23 mouse cellular contexts compared by ENCODE assay signal in the genomic region with DNA sequence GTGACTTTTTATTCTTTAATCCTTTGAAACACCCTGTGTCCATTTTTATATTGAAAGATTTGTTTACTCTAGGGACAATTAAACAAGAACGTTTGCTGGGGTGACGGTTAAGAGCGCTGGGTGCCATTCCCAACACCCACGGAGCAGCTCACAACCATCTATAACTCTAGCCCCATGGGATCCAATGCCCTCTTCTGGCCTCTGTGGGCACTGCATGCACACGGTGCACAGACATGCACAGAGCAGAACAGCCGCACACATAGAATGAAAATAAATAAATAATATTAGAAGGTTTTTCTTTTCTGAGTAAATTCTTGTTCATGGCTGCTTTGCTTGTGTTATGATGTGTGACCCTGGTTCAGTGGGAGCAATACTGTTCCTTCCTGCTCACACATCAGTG. TPM values are rescaled to one million over a fixed set of nuclear protein-coding genes. Genes with fewer than 3 reads are reported as not detected.
DNase-seq lines count a peak whose midpoint lies in the region; ATAC-seq and TF ChIP-seq lines count a peak whose summit lies in the region.
"Had no signal": no experiment of that assay in that cellular context is flagged by ENCODE, and none has a peak within 500 bp of the region (broad histone marks: within the 10 kb centered on the region; RNA-seq: fewer than 3 reads in every experiment).

No protein-coding gene starts in this region.

- TF ChIP-seq POLR2A in heart, adult 2 months (IDR thresholded peaks at IDR 0.05; ENCODE audit: insufficient read depth, low read depth, low read length): no peak

- no peaks in the 10 kb centered on the region; the same call in 1 of the 2 replicates for H3K79me2 ChIP-seq in heart, adult 2 months (replicated peaks; ENCODE audit: control insufficient read depth, insufficient read depth, low read length)

- H3K9ac ChIP-seq in heart, adult 2 months (ENCODE audit: low read depth, low read length): no peak overlapping the region; the same call in 1 of the 2 replicates
- no peak overlapping the region for H3K9ac ChIP-seq in kidney, postnatal 0 days (ENCODE audit: low read depth, low read length)
- H3K9ac ChIP-seq: forebrain, embryonic 13.5 days; limb, embryonic 15.5 days had no signal

- TF ChIP-seq EP300 in heart, adult 2 months (IDR thresholded peaks at IDR 0.05; ENCODE audit: insufficient read depth, low read depth, low read length): no peak

- H3K27ac ChIP-seq in heart, adult 2 months: peak overlapping the region; percentile 31
- no peak overlapping the region for H3K27ac ChIP-seq in heart, embryonic 10.5 days
- H3K27ac ChIP-seq in kidney, postnatal 0 days: no peak overlapping the region
- H3K27ac ChIP-seq: forebrain, embryonic 13.5 days; limb, embryonic 15.5 days had no signal

- H3K4me1 ChIP-seq in heart, adult 2 months (ENCODE audit: control insufficient read depth, insufficient read depth, low read length): no peaks in the 10 kb centered on the region
- peaks cover 26% of the 10 kb centered on the region for H3K4me1 ChIP-seq in heart, embryonic 10.5 days
- no peaks in the 10 kb centered on the region for H3K4me1 ChIP-seq in kidney, postnatal 0 days (replicated peaks; ENCODE audit: insufficient read depth, low read length)

- peak; percentile 49 for TF ChIP-seq CTCF in heart, adult 2 months (IDR thresholded peaks at IDR 0.05)
- TF ChIP-seq CTCF in kidney, postnatal 0 days (IDR thresholded peaks at IDR 0.05; ENCODE audit: low read depth): peak; percentile 26; the same call in 1 of the 2 replicates

- H3K4me3 ChIP-seq in heart, adult 2 months: no peak overlapping the region
- no peak overlapping the region for H3K4me3 ChIP-seq in heart, embryonic 10.5 days
- no peak overlapping the region for H3K4me3 ChIP-seq in kidney, postnatal 0 days (replicated peaks; ENCODE audit: low read depth, low read length)
- H3K4me3 ChIP-seq: forebrain, embryonic 13.5 days; limb, embryonic 15.5 days had no signal

- H3K4me2 ChIP-seq in kidney, postnatal 0 days (ENCODE audit: low read length): no peak overlapping the region
- H3K4me2 ChIP-seq: forebrain, embryonic 13.5 days; limb, embryonic 15.5 days had no signal

- H3K27me3 ChIP-seq in heart, adult 2 months (ENCODE audit: control insufficient read depth, insufficient read depth, low read length): no peaks in the 10 kb centered on the region
- no peaks in the 10 kb centered on the region for H3K27me3 ChIP-seq in heart, embryonic 10.5 days (ENCODE audit: insufficient read depth, poor library complexity, severe bottlenecking)
- H3K27me3 ChIP-seq in kidney, postnatal 0 days (ENCODE audit: insufficient read depth, low read length): no peaks in the 10 kb centered on the region
- H3K27me3 ChIP-seq: CH12.LX; forebrain, embryonic 13.5 days; limb, embryonic 15.5 days had no signal

- DNase-seq in heart, adult 2 months: no peak
- DNase-seq in heart, embryonic 10.5 days (ENCODE audit: low spot score): no peak
- DNase-seq in kidney, postnatal 0 days (ENCODE audit: low spot score): no peak
- DNase-seq in kidney, adult 9 months: no peak
- peak; percentile 25 for DNase-seq in thymus, postnatal 4 days
- DNase-seq in thymus, adult 18-20 months: no peak
- no peak for DNase-seq in cerebellum, postnatal 10 days
- DNase-seq in thymus, postnatal 0 days (ENCODE audit: low spot score): no peak
- DNase-seq: cerebellum, adult 9-11 months; embryo, embryonic 11 days; layer of hippocampus, postnatal 36 days; lung, postnatal 10 days; thymus, postnatal 14 days had no signal

- 91% methylated on average over 6 of the region's 6 CpGs for WGBS in heart, adult 2 months
- 86% methylated on average over 6 of the region's 6 CpGs for WGBS in heart, embryonic 10.5 days
- 92% methylated on average over 6 of the region's 6 CpGs for WGBS in kidney, postnatal 0 days

- no peaks in the 10 kb centered on the region for H3K9me3 ChIP-seq in heart, embryonic 10.5 days
- H3K9me3 ChIP-seq in kidney, postnatal 0 days (replicated peaks; ENCODE audit: low read length): no peaks in the 10 kb centered on the region
- H3K9me3 ChIP-seq: limb, embryonic 15.5 days had no signal

- H3K36me3 ChIP-seq in heart, adult 2 months (ENCODE audit: control insufficient read depth, insufficient read depth, low read length): no peaks in the 10 kb centered on the region
- H3K36me3 ChIP-seq in heart, embryonic 10.5 days: peaks cover 17% of the 10 kb centered on the region; the same call in 1 of the 2 replicates
- no peaks in the 10 kb centered on the region for H3K36me3 ChIP-seq in kidney, postnatal 0 days (ENCODE audit: insufficient read depth, low read length)
- H3K36me3 ChIP-seq: limb, embryonic 15.5 days had no signal

- ATAC-seq in kidney, postnatal 0 days (replicated peaks; ENCODE audit: low FRiP score, low read depth): no peak
- ATAC-seq: forebrain, embryonic 13.5 days had no signal

- intact Hi-C loops in heart, adult 2 months (cut with DNase I): no loop called here

RNA-seq across cellular contexts. Expression of a gene that starts 34.4 kb away (rescaled TPM):
- 10 to 100 TPM; 87.1 to 96.3 TPM for total RNA-seq in heart, adult 2 months (2021)
- 72.6 and 104 TPM in 2 replicates for polyA plus RNA-seq in heart, adult 2 months (2012; rRNA removed)
- polyA plus RNA-seq in heart, embryonic 10.5 days (2016; fragmentation: Nextera tagmentation; extraction: Ambion mirVana): 146 and 189 TPM in 2 replicates
- polyA plus RNA-seq in kidney, postnatal 0 days (2015; fragmentation: Nextera tagmentation; extraction: Ambion mirVana): not detected in 2 replicates
- polyA plus RNA-seq in thymus, postnatal 0 days (2015; fragmentation: Nextera tagmentation; extraction: Ambion mirVana): not detected in 2 replicates
- total RNA-seq: CH12.LX; layer of hippocampus, postnatal 36 days; left cerebral cortex, postnatal 25 days; megakaryocyte-erythroid progenitor cell, adult 5-6 weeks; midbrain, postnatal 0 days had no signal
- polyA plus RNA-seq: forebrain, embryonic 13.5 days; gonadal fat pad, adult 2 months; hindbrain, embryonic 11.5 days; kidney, embryonic 14.5 days; large intestine, adult 2 months; limb, embryonic 15.5 days; midbrain, postnatal 0 days had no signal

RNA-seq across cellular contexts. Expression of a gene that starts 37.7 kb away (rescaled TPM):
- under 1 TPM; 0.26 to 0.36 TPM for total RNA-seq in heart, adult 2 months (2021)
- polyA plus RNA-seq in heart, adult 2 months (2012; rRNA removed): 0.62 and 0.79 TPM in 2 replicates
- polyA plus RNA-seq in heart, embryonic 10.5 days (2016; fragmentation: Nextera tagmentation; extraction: Ambion mirVana): 6.7 and 8.3 TPM in 2 replicates
- polyA plus RNA-seq in kidney, postnatal 0 days (2015; fragmentation: Nextera tagmentation; extraction: Ambion mirVana): 1.3 and 1.8 TPM in 2 replicates
- polyA plus RNA-seq in thymus, postnatal 0 days (2015; fragmentation: Nextera tagmentation; extraction: Ambion mirVana): 4.2 and 5.8 TPM in 2 replicates

RNA-seq across cellular contexts. Expression of a gene that starts 53.6 kb away (rescaled TPM):
- 10 to 100 TPM; 17.8 to 18.1 TPM for total RNA-seq in heart, adult 2 months (2021)
- polyA plus RNA-seq in heart, adult 2 months (2012; rRNA removed): 35.3 and 36.8 TPM in 2 replicates
- 6.0 and 7.3 TPM in 2 replicates for polyA plus RNA-seq in heart, embryonic 10.5 days (2016; fragmentation: Nextera tagmentation; extraction: Ambion mirVana)
- 8.8 and 9.8 TPM in 2 replicates for polyA plus RNA-seq in kidney, postnatal 0 days (2015; fragmentation: Nextera tagmentation; extraction: Ambion mirVana)
- polyA plus RNA-seq in thymus, postnatal 0 days (2015; fragmentation: Nextera tagmentation; extraction: Ambion mirVana): 8.5 and 9.3 TPM in 2 replicates

Comparison
In these comparisons a context has a peak if more than half of its experiments do, and no peak if none do; other contexts are left out.
1. RNA of a gene that starts 34.4 kb away (polyA plus RNA-seq): 146 to 189 TPM in heart, embryonic 10.5 days and 72.6 to 104 TPM in heart, adult 2 months; not detected in kidney, postnatal 0 days and not detected in thymus, postnatal 0 days; every median in the first group is over 10 times any median in the second.